Mouse (Mus musculus) testis, adult 2 months (tissue): ENCODE measurements around the gene Clec2e. TPM values are rescaled to one million over a fixed set of nuclear protein-coding genes. Genes with fewer than 3 reads are reported as not detected.

ENCODE experiments used
- H3K27ac ChIP-seq: fragments of 200-500 bp; 2 replicates; pipeline ENCODE4 v1.5.1; 2012; ENCODE audit warnings: low read depth, low read length; ENCODE audit not compliant: control insufficient read depth, insufficient read depth
- H3K27me3 ChIP-seq: fragments of 200-500 bp; 2 replicates; pipeline ENCODE4 v1.6.1; 2012; ENCODE audit warnings: mild to moderate bottlenecking, low read length, moderate library complexity; ENCODE audit not compliant: control insufficient read depth, insufficient read depth
- H3K36me3 ChIP-seq: fragments of 200-500 bp; 2 replicates; pipeline ENCODE4 v1.6.1; 2012; ENCODE audit warnings: mild to moderate bottlenecking, low read length; ENCODE audit not compliant: control insufficient read depth, insufficient read depth
- H3K4me1 ChIP-seq: fragments of 200-500 bp; 2 replicates; pipeline ENCODE4 v1.6.1; 2012; ENCODE audit warnings: low read length; ENCODE audit not compliant: control insufficient read depth, insufficient read depth
- H3K4me3 ChIP-seq: fragments of 200-500 bp; 2 replicates; pipeline ENCODE4 v1.5.1; 2012; ENCODE audit warnings: low read depth, mild to moderate bottlenecking, low read length, moderate library complexity, mixed read lengths; ENCODE audit not compliant: control insufficient read depth
- CTCF ChIP-seq: fragments of 200-500 bp; IDR thresholded peaks from 2 replicates; pipeline ENCODE4 v1.5.1; 2012; ENCODE audit warnings: low read depth, mild to moderate bottlenecking, inconsistent platforms, low read length, moderate library complexity; ENCODE audit not compliant: control insufficient read depth, insufficient read depth, insufficient replicate concordance
- POLR2A ChIP-seq: fragments of 200-500 bp; IDR thresholded peaks from 2 replicates; pipeline ENCODE4 v1.6.1; 2012; ENCODE audit warnings: low read depth, mild to moderate bottlenecking, inconsistent platforms, low read length, moderate library complexity; ENCODE audit not compliant: control insufficient read depth
- polyA plus RNA-seq: library from polyadenylated mRNA; depleted of rRNA; stranded (reverse); fragments of >200 nt; gene quantifications from 2 replicates; pipeline ENCODE4 v1.2.3, GENCODE M21; 2012

Clec2e gene
- polyA plus RNA-seq, 1 experiment = not detected

- H3K36me3 ChIP-seq = no peaks in the 10 kb centered on the region
- H3K27me3 ChIP-seq = no peaks in the 10 kb centered on the region
- H3K4me1 ChIP-seq = no peaks in the 10 kb centered on the region
- no peak overlapping the region for H3K4me3 ChIP-seq
- no peak overlapping the region for H3K27ac ChIP-seq
- TF ChIP-seq POLR2A = no peak
- no peak for TF ChIP-seq CTCF
These were observed 44.5 kb downstream of the Clec2e start for GRCm38 (mm10) chr6:129056237-129056636.

GRCm38 (mm10) chr6:129051731-129052130 is 49.0 kb downstream of the Clec2e start:
- H3K36me3 ChIP-seq = no peaks in the 10 kb centered on the region
- H3K27ac ChIP-seq = no peak overlapping the region
- no peaks in the 10 kb centered on the region; the same call in 1 of the 2 replicates for H3K4me1 ChIP-seq
- TF ChIP-seq CTCF = no peak
- no peak for TF ChIP-seq POLR2A
- no peaks in the 10 kb centered on the region for H3K27me3 ChIP-seq
- no peak overlapping the region for H3K4me3 ChIP-seq

- H3K4me3 ChIP-seq = no peak overlapping the region
- TF ChIP-seq CTCF = no peak
- TF ChIP-seq POLR2A = no peak
- no peak overlapping the region for H3K27ac ChIP-seq
- no peaks in the 10 kb centered on the region for H3K27me3 ChIP-seq
- H3K36me3 ChIP-seq = no peaks in the 10 kb centered on the region
- H3K4me1 ChIP-seq = no peaks in the 10 kb centered on the region; the same call in 1 of the 2 replicates
These were observed 49.6 kb downstream of the Clec2e start for GRCm38 (mm10) chr6:129051086-129051485.

DNA sequence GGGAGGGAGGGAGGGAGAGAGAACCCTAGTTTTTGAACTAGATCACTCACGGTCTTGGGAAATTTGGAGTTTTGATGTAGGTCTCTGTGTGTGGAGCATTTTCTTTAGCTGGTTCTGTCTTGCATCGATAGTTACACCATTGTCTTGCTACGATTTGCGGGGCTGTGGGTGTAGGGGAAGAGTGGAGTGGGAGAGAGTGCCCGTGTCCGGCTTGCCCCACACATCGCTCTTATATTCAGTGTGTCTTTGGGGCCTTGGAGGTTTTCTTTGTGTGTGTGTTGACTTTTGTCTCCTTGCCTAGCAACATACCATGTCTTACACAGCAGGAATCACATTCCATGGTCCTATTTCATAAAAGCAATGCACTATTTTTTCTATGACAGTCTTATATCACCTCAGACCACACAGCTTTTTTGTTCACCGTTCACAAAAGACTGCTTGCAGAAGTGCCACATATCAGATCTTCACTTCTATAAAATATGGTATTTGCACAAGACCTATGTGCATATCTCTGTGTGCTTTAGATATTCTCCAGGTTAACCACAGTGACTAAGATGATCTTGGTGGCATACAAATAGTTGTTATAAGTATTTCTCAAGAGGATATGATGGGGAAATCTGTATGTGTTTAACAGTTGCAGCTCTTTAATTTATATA is 51.0 kb downstream of the Clec2e start:
- Histone ChIP-seq H3K27ac (no peak overlapping the region), H3K4me3 (no peak overlapping the region), H3K4me1 (no peaks in the 10 kb centered on the region; the same call in 1 of the 2 replicates), H3K36me3 (no peaks in the 10 kb centered on the region), H3K27me3 (no peaks in the 10 kb centered on the region)
- TF ChIP-seq POLR2A (no peak), CTCF (no peak)

DNA sequence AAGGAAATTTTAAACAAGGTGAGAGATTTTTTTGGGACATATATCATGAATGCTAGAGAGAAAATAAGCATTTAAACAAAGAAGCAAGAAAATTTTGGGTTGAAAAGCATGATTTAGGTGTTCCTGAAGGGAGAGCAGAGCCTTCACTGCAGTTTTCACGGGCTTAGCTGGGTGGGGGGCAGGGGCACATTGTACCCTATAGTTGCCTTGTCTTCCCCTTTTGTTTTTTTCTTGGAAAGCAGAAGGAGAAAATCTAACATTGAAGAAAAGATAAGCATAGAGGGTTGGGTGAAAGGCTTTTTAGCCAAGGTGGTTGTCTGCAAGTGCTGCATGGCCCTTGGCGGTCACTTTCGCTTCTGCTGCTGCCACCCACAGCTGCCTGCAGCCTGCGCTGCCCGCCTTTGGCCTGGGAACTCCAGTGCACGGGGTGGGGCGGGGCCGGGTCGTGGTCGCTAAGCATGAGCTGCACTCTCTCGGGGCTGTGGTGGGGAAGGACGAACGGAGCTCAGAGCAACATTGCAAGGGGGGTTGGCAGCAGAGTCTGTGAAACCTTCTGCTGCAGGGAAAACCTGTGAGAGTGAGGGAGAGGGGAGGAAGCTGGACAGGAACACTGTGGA is 51.7 kb downstream of the Clec2e start:
- Histone ChIP-seq H3K36me3 (no peaks in the 10 kb centered on the region), H3K27me3 (no peaks in the 10 kb centered on the region), H3K27ac (no peak overlapping the region), H3K4me1 (no peaks in the 10 kb centered on the region; the same call in 1 of the 2 replicates), H3K4me3 (peak overlapping the region; percentile 41; the same call in 1 of the 2 replicates)
- TF ChIP-seq POLR2A (no peak), CTCF (no peak)

- TF ChIP-seq CTCF (no peak), POLR2A (no peak)
- Histone ChIP-seq H3K4me1 (no peaks in the 10 kb centered on the region; the same call in 1 of the 2 replicates), H3K27me3 (no peaks in the 10 kb centered on the region), H3K4me3 (no peak overlapping the region), H3K27ac (no peak overlapping the region), H3K36me3 (no peaks in the 10 kb centered on the region)
These were observed 52.3 kb downstream of the Clec2e start for GRCm38 (mm10) chr6:129048381-129048780.

DNA sequence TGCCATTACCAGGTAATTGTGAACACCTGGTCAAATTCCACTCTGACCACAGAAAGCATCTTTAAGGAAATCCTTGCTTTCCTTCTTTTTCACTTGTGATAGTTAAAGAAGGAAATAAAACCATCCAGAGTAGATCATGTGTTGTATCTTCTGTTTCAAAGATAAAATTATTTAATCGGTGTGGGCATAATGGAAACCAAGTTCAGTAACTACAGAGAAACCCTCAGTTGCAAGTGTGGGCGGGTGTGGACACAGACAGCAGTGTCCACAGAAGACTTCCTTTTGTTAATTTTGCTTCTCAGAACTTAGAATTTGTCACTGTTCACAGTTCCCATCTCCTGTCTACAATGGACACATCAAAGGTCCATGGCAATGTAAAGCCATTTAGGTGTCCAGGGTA is 55.1 kb downstream of the Clec2e start, which contains the start of gene Klrb1f:
Gene Klrb1f (plus strand): TSS at position 301 of the 400 bp plus-strand sequence.
- H3K27me3 ChIP-seq = no peaks in the 10 kb centered on the region
- no peak within 1 kb of the TSS for H3K4me3 ChIP-seq
- H3K4me1 ChIP-seq = no peaks in the 10 kb centered on the region; the same call in 1 of the 2 replicates
- TF ChIP-seq CTCF = no peak
- TF ChIP-seq POLR2A = no peak
- H3K36me3 ChIP-seq = no peaks in the 10 kb centered on the region
- H3K27ac ChIP-seq = no peak within 1 kb of the TSS
